Mouse (Mus musculus) heart, adult 2 months (tissue): ENCODE results near the gene Acvr1b. TPM values are rescaled to one million over a fixed set of nuclear protein-coding genes. Genes with fewer than 3 reads are reported as not detected.

Experiments
- DNase-seq, 2 experiments: peaks; one replicate each; pipeline ENCODE4 v3.0.0; 2021
- H3K27ac ChIP-seq: fragments of 200-600 bp; 2 replicates; pipeline ENCODE4 v1.8.1; 2022
- H3K27me3 ChIP-seq: fragments of 200-500 bp; 2 replicates; pipeline ENCODE4 v1.6.1; 2012; ENCODE audit warnings: mild to moderate bottlenecking, low read length, inconsistent platforms, mixed read lengths; ENCODE audit not compliant: control insufficient read depth, insufficient read depth
- H3K36me3 ChIP-seq: fragments of 200-500 bp; 2 replicates; pipeline ENCODE4 v1.6.1; 2012; ENCODE audit warnings: low read length, inconsistent platforms; ENCODE audit not compliant: control insufficient read depth, insufficient read depth
- H3K4me1 ChIP-seq: fragments of 200-500 bp; 2 replicates; pipeline ENCODE4 v1.6.1; 2011; ENCODE audit warnings: low read length; ENCODE audit not compliant: control insufficient read depth, insufficient read depth
- H3K4me3 ChIP-seq: fragments of 200-600 bp; 2 replicates; pipeline ENCODE4 v1.8.1; 2022
- H3K79me2 ChIP-seq: fragments of 200-500 bp; replicated peaks from 2 replicates; pipeline ENCODE4 v1.6.1; 2012; ENCODE audit warnings: mild to moderate bottlenecking, inconsistent platforms, low read length, moderate library complexity, mixed read lengths; ENCODE audit not compliant: control insufficient read depth, insufficient read depth
- H3K9ac ChIP-seq: fragments of 200-500 bp; 2 replicates; pipeline ENCODE4 v1.6.1; 2012; ENCODE audit warnings: low read depth, mild to moderate bottlenecking, control low read depth, inconsistent platforms, low read length, mixed read lengths
- CTCF ChIP-seq: fragments of 200-600 bp; IDR thresholded peaks from 2 replicates; pipeline ENCODE4 v1.8.1; 2022; ENCODE audit warnings: antibody characterized with exemption, mild to moderate bottlenecking, moderate library complexity
- EP300 ChIP-seq: fragments of 200-500 bp; IDR thresholded peaks from 2 replicates; pipeline ENCODE4 v1.6.1; 2011; ENCODE audit warnings: low read depth, low read length, control low read depth; ENCODE audit not compliant: insufficient read depth
- POLR2A ChIP-seq: fragments of 200-500 bp; IDR thresholded peaks from 2 replicates; pipeline ENCODE4 v1.6.1; 2011; ENCODE audit warnings: mild to moderate bottlenecking, low read depth, low read length, control low read depth; ENCODE audit not compliant: insufficient read depth
- WGBS: fragments of 180-500 bp; shearing (Covaris S2); methylation state at CpG from one replicate; pipeline ENCODE4 v1.1.7; 2018; 5-methylcytosine and 5-hydroxymethylcytosine counted together
- intact Hi-C: fragments of 180-260 bp; cut with DNase I; formaldehyde crosslinking; loops from one replicate; pipeline ENCODE4 v1.15.1; 2025
- polyA plus RNA-seq: library from polyadenylated mRNA; depleted of rRNA; stranded (reverse); fragments of >200 nt; gene quantifications from 2 replicates; pipeline ENCODE4 v1.2.3, GENCODE M21; 2012
- total RNA-seq, 2 experiments: library from RNA; stranded (reverse); gene quantifications; 2 replicates each; pipeline ENCODE4 v1.2.3; 2021

Gene Acvr1b
- total and polyA plus RNA-seq, 3 experiments, result 9.9 to 15.3 (median 12.3) TPM

- H3K9ac ChIP-seq, result no peak overlapping the region
- no peak overlapping the region for H3K4me3 ChIP-seq
- no peaks in the 10 kb centered on the region for H3K36me3 ChIP-seq
- H3K4me1 ChIP-seq, result peaks cover 13% of the 10 kb centered on the region
- H3K79me2 ChIP-seq, result no peaks in the 10 kb centered on the region
- intact Hi-C loops, result no loop called here
- DNase-seq, result no peak
- no peak for TF ChIP-seq CTCF
- no peak overlapping the region for H3K27ac ChIP-seq
- WGBS, result 77% methylated on average over 6 of the region's 6 CpGs
- H3K27me3 ChIP-seq, result no peaks in the 10 kb centered on the region
Measured at GRCm38 (mm10) chr15:101252614-101253013, 78.7 kb downstream of the Acvr1b start.

GRCm38 (mm10) chr15:101253563-101253885 is 79.7 kb downstream of the Acvr1b start:
- Histone ChIP-seq H3K27me3 (no peaks in the 10 kb centered on the region), H3K27ac (peak overlapping the region; percentile 71), H3K4me3 (peak overlapping the region; percentile 73), H3K4me1 (peaks cover 6% of the 10 kb centered on the region), H3K9ac (peak overlapping the region; percentile 31), H3K79me2 (no peaks in the 10 kb centered on the region), H3K36me3 (no peaks in the 10 kb centered on the region)
- intact Hi-C loops, result no loop called here
- WGBS, result 31% methylated on average over 3 of the region's 3 CpGs
- TF ChIP-seq CTCF (no peak), EP300 (no peak), POLR2A (no peak)
- DNase-seq, result no peak

DNA sequence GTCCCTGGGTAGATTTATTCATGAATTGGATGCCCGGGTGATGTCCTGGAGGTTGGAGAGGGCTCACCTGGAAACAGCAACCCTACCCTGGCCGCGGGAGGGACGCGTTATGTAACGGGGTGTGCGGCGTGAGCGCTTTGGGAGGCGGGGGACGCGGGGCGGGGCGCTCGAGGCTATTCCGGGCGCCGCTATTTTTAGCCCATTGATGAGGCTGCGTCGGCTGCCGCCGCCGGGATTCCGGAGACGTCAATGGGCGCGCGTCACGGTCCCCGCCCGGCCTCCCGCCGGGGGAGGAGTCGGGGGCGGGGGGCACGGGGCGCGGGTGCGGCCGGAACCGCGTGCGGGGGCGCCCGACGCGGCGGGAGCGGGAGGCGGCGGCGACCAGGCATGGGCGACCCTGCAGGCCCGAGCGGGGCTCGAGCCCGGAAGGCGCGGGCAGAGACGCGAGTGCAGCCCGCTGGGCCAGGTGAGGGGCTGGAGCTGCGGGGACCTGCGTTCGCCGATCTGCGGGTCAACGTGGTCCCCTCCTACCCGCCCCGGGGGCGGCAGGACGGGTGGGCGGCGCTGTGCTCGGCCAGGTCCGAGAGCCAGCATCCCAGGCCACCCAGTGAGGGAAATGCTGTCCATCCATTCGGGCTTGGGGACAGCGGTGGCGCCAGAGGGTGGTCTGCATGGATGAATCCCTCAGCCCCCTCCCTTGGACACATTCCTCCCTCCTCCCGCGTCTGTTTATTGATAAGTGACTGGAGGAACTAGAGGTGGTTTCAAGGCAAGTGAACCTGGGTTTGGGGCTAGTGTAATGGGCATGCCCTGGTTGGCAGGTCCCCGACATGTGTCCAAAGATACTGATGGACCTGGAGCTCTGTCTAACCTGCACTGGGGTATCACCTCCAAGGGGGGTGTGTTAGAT is 80.3 kb downstream of the Acvr1b start, which contains the start of gene Nr4a1:
Nr4a1 (plus strand) TSS at position 384 of the 910 bp plus-strand sequence.
- Histone ChIP-seq H3K79me2 (no peaks in the 10 kb centered on the region), H3K27ac (peak within 1 kb of the TSS; percentile 80), H3K36me3 (no peaks in the 10 kb centered on the region), H3K9ac (peak within 1 kb of the TSS; percentile 80), H3K4me3 (peak within 1 kb of the TSS; percentile 73), H3K27me3 (no peaks in the 10 kb centered on the region), H3K4me1 (peaks cover 6% of the 10 kb centered on the region)
- DNase-seq, result peak; percentile 88 to 91
- 3% methylated on average over 80 of the region's 82 CpGs for WGBS
- intact Hi-C loops, result no loop called here
- TF ChIP-seq EP300, result peak; percentile 34; the same call in 1 of the 2 replicates
- no peak for TF ChIP-seq CTCF
- peak; percentile 35; the same call in 1 of the 2 replicates for TF ChIP-seq POLR2A

DNA sequence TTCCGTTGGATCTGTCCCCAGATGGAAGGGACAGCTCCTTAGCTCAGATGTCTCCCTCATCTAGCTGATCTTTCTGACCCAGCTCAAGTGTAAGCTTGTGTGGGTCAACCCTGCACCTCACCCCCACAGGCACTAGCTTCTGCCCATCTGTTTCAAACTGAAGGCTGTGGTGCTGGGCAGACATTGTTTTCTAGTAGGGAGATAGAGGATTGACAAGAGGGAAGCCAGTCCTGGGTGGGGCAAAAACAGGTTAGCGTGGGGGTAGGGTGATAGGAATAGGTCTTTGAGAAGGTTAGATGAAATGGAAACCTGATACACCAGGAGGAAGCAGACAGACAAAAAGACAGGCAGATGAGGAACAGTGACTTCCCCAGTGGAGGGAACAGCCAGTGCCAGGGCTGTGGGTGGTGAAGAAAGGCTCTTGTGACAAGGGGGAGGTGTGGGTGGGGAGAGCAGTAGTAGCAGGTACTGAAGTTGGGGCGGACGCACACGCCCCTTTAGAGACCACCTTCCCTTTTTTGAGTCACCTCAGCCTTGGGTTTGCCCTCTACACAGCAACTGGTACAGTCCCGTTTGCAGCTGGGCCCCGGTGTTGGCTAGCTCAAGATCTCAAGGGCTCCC is 82.1 kb downstream of the Acvr1b start:
- H3K4me1 ChIP-seq, result peaks cover 14% of the 10 kb centered on the region
- no peaks in the 10 kb centered on the region for H3K27me3 ChIP-seq
- no peak overlapping the region for H3K9ac ChIP-seq
- intact Hi-C loops, result no loop called here
- TF ChIP-seq EP300, result no peak
- TF ChIP-seq POLR2A, result no peak
- TF ChIP-seq CTCF, result no peak
- no peak overlapping the region for H3K4me3 ChIP-seq
- no peak overlapping the region for H3K27ac ChIP-seq
- DNase-seq, result no peak
- H3K79me2 ChIP-seq, result no peaks in the 10 kb centered on the region
- H3K36me3 ChIP-seq, result no peaks in the 10 kb centered on the region
- WGBS, result 77% methylated on average over 7 of the region's 7 CpGs

GRCm38 (mm10) chr15:101256463-101257206 is 82.8 kb downstream of the Acvr1b start:
- WGBS, result 73% methylated on average over 14 of the region's 14 CpGs

More at GRCm38 (mm10) chr15:101256463-101257206, 82.8 kb downstream of the Acvr1b start:
- H3K27ac ChIP-seq, result no peak overlapping the region
- H3K36me3 ChIP-seq, result no peaks in the 10 kb centered on the region
- H3K9ac ChIP-seq, result no peak overlapping the region
- H3K4me3 ChIP-seq, result no peak overlapping the region
- H3K27me3 ChIP-seq, result no peaks in the 10 kb centered on the region
- intact Hi-C loops, result no loop called here
- H3K79me2 ChIP-seq, result no peaks in the 10 kb centered on the region
- peaks cover 18% of the 10 kb centered on the region for H3K4me1 ChIP-seq
- TF ChIP-seq POLR2A (no peak), CTCF (no peak), EP300 (no peak)
- no peak for DNase-seq
